Mouse (Mus musculus) megakaryocyte, embryonic 14.5 days (primary cell): ENCODE results near the gene Vcan.
"Not testable (repeated sequence)": the region's sequence is repeated elsewhere in the genome, so short reads cannot be mapped to it uniquely, and the experiment has no call there.

Experiments
- FLI1 ChIP-seq: IDR thresholded peaks from 2 replicates; pipeline ENCODE4 v1.6.1; 2012; ENCODE audit warnings: low read length, inconsistent platforms, mixed read lengths
- GATA1 ChIP-seq: IDR thresholded peaks from 3 replicates; pipeline ENCODE4 v1.6.1; 2012; ENCODE audit warnings: mixed read lengths, low read length, inconsistent platforms, borderline replicate concordance

DNA sequence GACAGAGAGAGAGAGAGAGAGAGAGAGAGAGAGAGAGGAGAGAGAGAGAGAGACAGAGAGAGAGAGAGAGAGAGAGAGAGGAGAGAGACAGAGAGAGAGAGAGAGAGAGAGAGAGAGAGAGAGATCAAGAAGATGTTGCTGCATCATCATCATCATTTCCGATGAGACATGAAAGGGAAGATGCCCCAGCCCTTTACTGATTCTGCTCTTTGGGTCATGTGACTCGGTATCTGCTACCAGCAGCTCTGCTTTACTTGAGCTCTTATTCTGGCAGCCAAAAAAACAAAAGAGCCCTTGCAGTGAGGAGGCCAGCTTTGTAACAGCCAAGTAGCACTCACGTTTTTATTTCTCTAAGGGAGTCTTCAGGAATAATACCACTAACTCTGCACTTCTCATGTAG is 8.3 kb upstream of the Vcan start:
- not testable (repeated sequence) for TF ChIP-seq GATA1, FLI1
